Mouse (Mus musculus): ENCODE measurements around the gene Clstn1. TPM values are rescaled to one million over a fixed set of nuclear protein-coding genes. Genes with fewer than 3 reads are reported as not detected.

Gene Clstn1
- polyA plus RNA-seq, 1 experiment from 2014 or later, result 41.8 TPM

GRCm38 (mm10) chr4:149628372-149628771, 42.1 kb downstream of the Clstn1 start:
- no peaks in the 10 kb centered on the region for H3K27me3 ChIP-seq (ENCODE audit: control insufficient read depth, insufficient read depth, low read length)
- WGBS, result 70% methylated on average over 10 of the region's 10 CpGs
- no peaks in the 10 kb centered on the region; the same call in 1 of the 2 replicates for H3K36me3 ChIP-seq (ENCODE audit: control insufficient read depth, insufficient read depth, low read length)
- no peak; the same call in 1 of the 2 replicates for ATAC-seq (ENCODE audit: low FRiP score)
- H3K9me3 ChIP-seq (ENCODE audit: control insufficient read depth, low read length), result no peaks in the 10 kb centered on the region
- no peak for DNase-seq (ENCODE audit: low spot score, missing footprints)
- H3K4me1 ChIP-seq (ENCODE audit: control insufficient read depth, insufficient read depth, low read length), result peaks cover 8% of the 10 kb centered on the region
- H3K27ac ChIP-seq (ENCODE audit: low read depth, low read length), result no peak overlapping the region
- H3K4me2 ChIP-seq, result no peak overlapping the region
- H3K4me3 ChIP-seq (ENCODE audit: low read depth, low read length), result no peak overlapping the region
- no peak overlapping the region for H3K9ac ChIP-seq (ENCODE audit: low read length)

- H3K9me3 ChIP-seq (ENCODE audit: control insufficient read depth, low read length), result no peaks in the 10 kb centered on the region
- no peak overlapping the region for H3K9ac ChIP-seq (ENCODE audit: low read length)
- 86% methylated on average over 9 of the region's 9 CpGs for WGBS
- DNase-seq (ENCODE audit: low spot score, missing footprints) (no peak), ATAC-seq (ENCODE audit: low FRiP score) (no peak)
- no peaks in the 10 kb centered on the region; the same call in none of the 2 replicates for H3K36me3 ChIP-seq (ENCODE audit: control insufficient read depth, insufficient read depth, low read length)
- no peak overlapping the region for H3K4me3 ChIP-seq (ENCODE audit: low read depth, low read length)
- H3K27ac ChIP-seq (ENCODE audit: low read depth, low read length), result no peak overlapping the region
- H3K4me2 ChIP-seq, result no peak overlapping the region
- H3K4me1 ChIP-seq (ENCODE audit: control insufficient read depth, insufficient read depth, low read length), result peaks cover 8% of the 10 kb centered on the region
- H3K27me3 ChIP-seq (ENCODE audit: control insufficient read depth, insufficient read depth, low read length), result no peaks in the 10 kb centered on the region
Measured at GRCm38 (mm10) chr4:149628810-149629209, 42.5 kb downstream of the Clstn1 start.

- no peaks in the 10 kb centered on the region for H3K27me3 ChIP-seq (ENCODE audit: control insufficient read depth, insufficient read depth, low read length)
- peaks cover 13% of the 10 kb centered on the region for H3K36me3 ChIP-seq (ENCODE audit: control insufficient read depth, insufficient read depth, low read length)
- no peak overlapping the region for H3K27ac ChIP-seq (ENCODE audit: low read depth, low read length)
- no peak overlapping the region for H3K4me2 ChIP-seq
- H3K4me3 ChIP-seq (ENCODE audit: low read depth, low read length), result no peak overlapping the region
- H3K9me3 ChIP-seq (ENCODE audit: control insufficient read depth, low read length), result no peaks in the 10 kb centered on the region
- ATAC-seq (ENCODE audit: low FRiP score) (no peak), DNase-seq (ENCODE audit: low spot score, missing footprints) (no peak)
- 88% methylated on average over 9 of the region's 9 CpGs for WGBS
- H3K4me1 ChIP-seq (ENCODE audit: control insufficient read depth, insufficient read depth, low read length), result no peaks in the 10 kb centered on the region
- no peak overlapping the region for H3K9ac ChIP-seq (ENCODE audit: low read length)
Measured at GRCm38 (mm10) chr4:149632670-149633307, 46.5 kb downstream of the Clstn1 start.

- Histone ChIP-seq H3K9me3 (ENCODE audit: control insufficient read depth, low read length) (no peaks in the 10 kb centered on the region), H3K27ac (ENCODE audit: low read depth, low read length) (no peak overlapping the region), H3K9ac (ENCODE audit: low read length) (no peak overlapping the region), H3K27me3 (ENCODE audit: control insufficient read depth, insufficient read depth, low read length) (no peaks in the 10 kb centered on the region), H3K4me2 (no peak overlapping the region), H3K4me1 (ENCODE audit: control insufficient read depth, insufficient read depth, low read length) (no peaks in the 10 kb centered on the region), H3K36me3 (ENCODE audit: control insufficient read depth, insufficient read depth, low read length) (peaks cover 16% of the 10 kb centered on the region), H3K4me3 (ENCODE audit: low read depth, low read length) (no peak overlapping the region)
- 88% methylated on average over 1 of the region's 1 CpGs for WGBS
- ATAC-seq (ENCODE audit: low FRiP score) (no peak), DNase-seq (ENCODE audit: low spot score, missing footprints) (no peak)
Measured at GRCm38 (mm10) chr4:149634157-149634556, 47.9 kb downstream of the Clstn1 start.

- Histone ChIP-seq H3K9me3 (ENCODE audit: control insufficient read depth, low read length) (no peaks in the 10 kb centered on the region), H3K4me2 (no peak overlapping the region), H3K9ac (ENCODE audit: low read length) (no peak overlapping the region), H3K4me1 (ENCODE audit: control insufficient read depth, insufficient read depth, low read length) (no peaks in the 10 kb centered on the region), H3K27ac (ENCODE audit: low read depth, low read length) (no peak overlapping the region), H3K4me3 (ENCODE audit: low read depth, low read length) (no peak overlapping the region), H3K36me3 (ENCODE audit: control insufficient read depth, insufficient read depth, low read length) (peaks cover 16% of the 10 kb centered on the region), H3K27me3 (ENCODE audit: control insufficient read depth, insufficient read depth, low read length) (no peaks in the 10 kb centered on the region)
- 94% methylated on average over 11 of the region's 11 CpGs for WGBS
- ATAC-seq (ENCODE audit: low FRiP score) (no peak), DNase-seq (ENCODE audit: low spot score, missing footprints) (no peak)
Measured at GRCm38 (mm10) chr4:149634966-149635365, 48.7 kb downstream of the Clstn1 start.

- Histone ChIP-seq H3K4me3 (ENCODE audit: low read depth, low read length) (no peak overlapping the region), H3K9ac (ENCODE audit: low read length) (no peak overlapping the region), H3K4me1 (ENCODE audit: control insufficient read depth, insufficient read depth, low read length) (no peaks in the 10 kb centered on the region), H3K27ac (ENCODE audit: low read depth, low read length) (no peak overlapping the region), H3K36me3 (ENCODE audit: control insufficient read depth, insufficient read depth, low read length) (peaks cover 16% of the 10 kb centered on the region), H3K9me3 (ENCODE audit: control insufficient read depth, low read length) (no peaks in the 10 kb centered on the region), H3K4me2 (no peak overlapping the region), H3K27me3 (ENCODE audit: control insufficient read depth, insufficient read depth, low read length) (no peaks in the 10 kb centered on the region)
- no peak for ATAC-seq (ENCODE audit: low FRiP score)
- DNase-seq (ENCODE audit: low spot score, missing footprints), result no peak
- WGBS, result 93% methylated on average over 8 of the region's 8 CpGs
Measured at GRCm38 (mm10) chr4:149635915-149636415, 49.7 kb downstream of the Clstn1 start.

GRCm38 (mm10) chr4:149637942-149638341, 51.7 kb downstream of the Clstn1 start:
- H3K4me3 ChIP-seq (ENCODE audit: low read depth, low read length), result no peak overlapping the region
- no peaks in the 10 kb centered on the region for H3K27me3 ChIP-seq (ENCODE audit: control insufficient read depth, insufficient read depth, low read length)
- WGBS, result 89% methylated on average over 7 of the region's 7 CpGs
- DNase-seq (ENCODE audit: low spot score, missing footprints) (no peak), ATAC-seq (ENCODE audit: low FRiP score) (no peak)
- no peak overlapping the region for H3K27ac ChIP-seq (ENCODE audit: low read depth, low read length)
- no peaks in the 10 kb centered on the region for H3K9me3 ChIP-seq (ENCODE audit: control insufficient read depth, low read length)
- no peak overlapping the region for H3K4me2 ChIP-seq
- no peaks in the 10 kb centered on the region; the same call in 1 of the 2 replicates for H3K4me1 ChIP-seq (ENCODE audit: control insufficient read depth, insufficient read depth, low read length)
- peaks cover 16% of the 10 kb centered on the region for H3K36me3 ChIP-seq (ENCODE audit: control insufficient read depth, insufficient read depth, low read length)
- no peak overlapping the region for H3K9ac ChIP-seq (ENCODE audit: low read length)

- ATAC-seq (ENCODE audit: low FRiP score) (no peak), DNase-seq (ENCODE audit: low spot score, missing footprints) (no peak)
- Histone ChIP-seq H3K9me3 (ENCODE audit: control insufficient read depth, low read length) (no peaks in the 10 kb centered on the region), H3K27ac (ENCODE audit: low read depth, low read length) (no peak overlapping the region), H3K4me2 (no peak overlapping the region), H3K36me3 (ENCODE audit: control insufficient read depth, insufficient read depth, low read length) (peaks cover 16% of the 10 kb centered on the region), H3K27me3 (ENCODE audit: control insufficient read depth, insufficient read depth, low read length) (no peaks in the 10 kb centered on the region), H3K4me1 (ENCODE audit: control insufficient read depth, insufficient read depth, low read length) (no peaks in the 10 kb centered on the region; the same call in 1 of the 2 replicates), H3K4me3 (ENCODE audit: low read depth, low read length) (no peak overlapping the region), H3K9ac (ENCODE audit: low read length) (no peak overlapping the region)
- 52% methylated on average over 9 of the region's 9 CpGs for WGBS
Measured at GRCm38 (mm10) chr4:149640831-149641230, 54.6 kb downstream of the Clstn1 start.

GRCm38 (mm10) chr4:149641400-149641799, 55.1 kb downstream of the Clstn1 start:
- H3K4me1 ChIP-seq (ENCODE audit: control insufficient read depth, insufficient read depth, low read length), result no peaks in the 10 kb centered on the region; the same call in 1 of the 2 replicates
- H3K9ac ChIP-seq (ENCODE audit: low read length), result no peak overlapping the region
- H3K4me2 ChIP-seq, result no peak overlapping the region
- ATAC-seq (ENCODE audit: low FRiP score) (no peak), DNase-seq (ENCODE audit: low spot score, missing footprints) (no peak)
- no peaks in the 10 kb centered on the region for H3K27me3 ChIP-seq (ENCODE audit: control insufficient read depth, insufficient read depth, low read length)
- 70% methylated on average over 8 of the region's 8 CpGs for WGBS
- H3K36me3 ChIP-seq (ENCODE audit: control insufficient read depth, insufficient read depth, low read length), result peaks cover 17% of the 10 kb centered on the region
- no peaks in the 10 kb centered on the region for H3K9me3 ChIP-seq (ENCODE audit: control insufficient read depth, low read length)
- no peak overlapping the region for H3K4me3 ChIP-seq (ENCODE audit: low read depth, low read length)
- H3K27ac ChIP-seq (ENCODE audit: low read depth, low read length), result no peak overlapping the region

Data from midbrain, embryonic 11.5 days (tissue).